Mouse (Mus musculus) right cerebral cortex, postnatal 36 days (tissue): ENCODE results near the gene Plxna1.

Experiments
- DNase-seq, 2 experiments: peaks; one replicate each; pipeline ENCODE4 v3.0.0; 2022; ENCODE audit warnings: low spot score in 2 of 2, mixed read lengths in 1 of 2

Plxna1 gene

GRCm38 (mm10) chr6:89360709-89361417 is 1.6 kb downstream of the Plxna1 start:
- no peak for DNase-seq

GRCm38 (mm10) chr6:89359771-89360708 is 2.4 kb downstream of the Plxna1 start:
- DNase-seq: no peak

GRCm38 (mm10) chr6:89359192-89359591 is 3.2 kb downstream of the Plxna1 start:
- DNase-seq: no peak

- no peak for DNase-seq
Observed at GRCm38 (mm10) chr6:89355661-89356060, 6.8 kb downstream of the Plxna1 start.

GRCm38 (mm10) chr6:89354726-89355125 is 7.7 kb downstream of the Plxna1 start:
- DNase-seq: no peak

- no peak for DNase-seq
Observed at GRCm38 (mm10) chr6:89354076-89354475, 8.3 kb downstream of the Plxna1 start.

GRCm38 (mm10) chr6:89353101-89353500 is 9.3 kb downstream of the Plxna1 start:
- no peak for DNase-seq

GRCm38 (mm10) chr6:89351441-89352137 is 10.8 kb downstream of the Plxna1 start:
- DNase-seq: no peak

- DNase-seq: no peak
Observed at GRCm38 (mm10) chr6:89350520-89350919, 11.9 kb downstream of the Plxna1 start.

- DNase-seq: no peak
Observed at GRCm38 (mm10) chr6:89350037-89350515, 12.3 kb downstream of the Plxna1 start.

- no peak for DNase-seq
Observed at GRCm38 (mm10) chr6:89348363-89348762, 14.1 kb downstream of the Plxna1 start.

GRCm38 (mm10) chr6:89347792-89348191 is 14.6 kb downstream of the Plxna1 start:
- no peak for DNase-seq

GRCm38 (mm10) chr6:89345855-89346254 is 16.6 kb downstream of the Plxna1 start:
- DNase-seq: no peak

- DNase-seq: no peak
Observed at GRCm38 (mm10) chr6:89345486-89345785, 17.0 kb downstream of the Plxna1 start.

- no peak for DNase-seq
Observed at GRCm38 (mm10) chr6:89344613-89345485, 17.6 kb downstream of the Plxna1 start.

GRCm38 (mm10) chr6:89341981-89342380 is 20.4 kb downstream of the Plxna1 start:
- no peak for DNase-seq

- DNase-seq: no peak
Observed at GRCm38 (mm10) chr6:89339447-89339846, 23.0 kb downstream of the Plxna1 start.

- no peak for DNase-seq
Observed at GRCm38 (mm10) chr6:89338733-89339132, 23.7 kb downstream of the Plxna1 start.

- DNase-seq: no peak
Observed at GRCm38 (mm10) chr6:89337574-89337973, 24.8 kb downstream of the Plxna1 start.

- DNase-seq: no peak
Observed at GRCm38 (mm10) chr6:89333964-89334702, 28.3 kb downstream of the Plxna1 start.

- DNase-seq: no peak
Observed at GRCm38 (mm10) chr6:89330957-89331356, 31.5 kb downstream of the Plxna1 start.
